Mouse (Mus musculus) stomach, embryonic 15.5 days (tissue): ENCODE results near the gene Zfp248. TPM values are rescaled to one million over a fixed set of nuclear protein-coding genes. Genes with fewer than 3 reads are reported as not detected.

ENCODE experiments used
- ATAC-seq: fragments of 200-750 bp; cut with Nextera tagmentation; 2 replicates; pipeline ENCODE4 v1.8.0; 2017; ENCODE audit warnings: low read depth, moderate number of reproducible peaks, moderate TSS enrichment; ENCODE audit not compliant: insufficient read depth, low FRiP score
- H3K27ac ChIP-seq: fragments of 300-500 bp; sonication (generic); 2 replicates; pipeline ENCODE4 v1.5.1; 2015; ENCODE audit warnings: mild to moderate bottlenecking, inconsistent platforms
- H3K27me3 ChIP-seq: fragments of 300-500 bp; sonication (generic); replicated peaks from 2 replicates; pipeline ENCODE4 v1.6.1; 2015; ENCODE audit warnings: inconsistent platforms
- H3K36me3 ChIP-seq: fragments of 300-500 bp; sonication (generic); 2 replicates; pipeline ENCODE4 v1.6.1; 2015; ENCODE audit warnings: inconsistent platforms
- H3K4me1 ChIP-seq: fragments of 300-500 bp; sonication (generic); 2 replicates; pipeline ENCODE4 v1.6.1; 2015; ENCODE audit warnings: inconsistent platforms
- H3K4me2 ChIP-seq: fragments of 300-500 bp; sonication (generic); 2 replicates; pipeline ENCODE4 v1.6.1; 2015; ENCODE audit warnings: mild to moderate bottlenecking, inconsistent platforms
- H3K4me3 ChIP-seq: fragments of 300-500 bp; sonication (generic); replicated peaks from 2 replicates; pipeline ENCODE4 v1.5.1; 2015; ENCODE audit warnings: inconsistent platforms
- H3K9ac ChIP-seq: fragments of 300-500 bp; sonication (generic); 2 replicates; pipeline ENCODE4 v1.6.1; 2015; ENCODE audit warnings: inconsistent platforms
- H3K9me3 ChIP-seq: fragments of 300-500 bp; sonication (generic); 2 replicates; pipeline ENCODE4 v1.6.1; 2016; ENCODE audit warnings: inconsistent platforms
- WGBS: fragments of 180-500 bp; shearing (Covaris S2); methylation state at CpG from one replicate; pipeline ENCODE4 v1.1.7; 2015; 5-methylcytosine and 5-hydroxymethylcytosine counted together
- polyA plus RNA-seq: library from polyadenylated mRNA; unstranded; fragments of >200 nt; fragmentation: Nextera tagmentation; extraction: Ambion mirVana; gene quantifications from 2 replicates; pipeline ENCODE4 v1.2.1, GENCODE M21; 2015

The Zfp248 gene
- polyA plus RNA-seq, 1 experiment from 2014 or later, result 7.1 TPM

DNA sequence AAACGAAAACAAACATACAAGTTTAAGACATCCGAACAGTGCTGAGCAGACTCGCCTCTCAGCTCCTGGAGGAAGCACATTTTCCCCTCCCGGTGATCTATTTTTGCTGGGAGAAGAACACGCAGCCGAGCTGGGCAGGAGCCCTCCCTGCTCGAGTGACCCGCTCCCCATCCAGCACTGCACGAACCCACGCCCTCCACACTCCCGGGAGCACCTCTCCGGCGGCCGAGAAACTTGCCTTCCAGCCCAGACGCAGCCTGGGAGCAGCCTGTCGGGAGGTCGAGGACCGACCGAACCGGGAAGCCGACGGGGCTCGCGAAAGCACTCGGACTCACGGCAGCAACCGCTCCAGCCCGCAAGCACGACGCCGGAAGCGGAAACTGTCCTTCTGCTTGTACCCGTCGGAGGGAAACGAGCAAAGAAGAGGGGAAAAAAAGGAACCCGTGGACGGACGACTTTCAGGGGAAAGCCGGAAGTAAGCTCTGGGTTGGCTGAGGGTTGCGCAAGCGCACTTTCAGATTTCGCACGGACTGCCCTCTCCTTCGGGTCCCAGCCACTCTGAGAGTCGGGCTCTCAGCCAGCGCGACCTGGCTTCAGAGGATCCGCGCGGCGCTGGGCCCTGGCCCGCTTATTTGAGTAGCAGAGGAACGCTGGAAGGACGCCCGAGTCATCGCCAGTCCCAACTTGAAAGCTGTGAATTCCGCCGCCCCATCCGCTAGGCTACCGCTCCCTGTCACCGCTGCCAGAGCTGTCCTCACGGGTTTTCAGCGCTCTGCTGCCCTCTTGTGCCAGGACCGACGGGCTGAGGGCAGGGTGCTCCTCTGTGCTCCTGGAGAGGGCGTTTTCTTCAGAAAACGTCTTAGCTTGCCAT, 36.0 kb downstream of the Zfp248 start, which contains the start of gene Bms1:
Bms1 (minus strand) TSS at position 425 of the 871 bp plus-strand sequence.
- peak within 1 kb of the TSS; percentile 84 for H3K9ac ChIP-seq

DNA sequence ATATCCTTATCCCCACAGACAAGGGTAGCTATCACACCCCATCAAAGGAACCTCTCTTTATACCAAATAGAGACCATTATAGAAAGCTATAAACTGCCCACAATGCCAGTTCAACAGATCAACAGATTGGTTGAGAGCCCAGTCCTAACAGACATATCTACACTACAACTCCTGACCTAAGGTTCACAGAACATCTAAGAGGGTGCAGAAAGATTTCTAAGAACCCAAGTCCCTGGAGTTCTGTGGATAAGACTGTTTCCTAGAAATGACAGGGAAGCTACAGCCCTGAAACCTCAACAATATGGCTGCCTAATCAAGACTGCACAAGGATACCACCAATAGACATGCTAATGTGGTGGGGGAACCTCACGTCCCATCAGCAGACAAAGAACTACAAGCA, 44.9 kb downstream of the Zfp248 start:
- Histone ChIP-seq H3K9ac (no peak overlapping the region), H3K4me1 (no peaks in the 10 kb centered on the region), H3K27ac (no peak overlapping the region), H3K4me3 (no peak overlapping the region), H3K9me3 (no peaks in the 10 kb centered on the region), H3K4me2 (no peak overlapping the region), H3K27me3 (no peaks in the 10 kb centered on the region), H3K36me3 (peaks cover 37% of the 10 kb centered on the region)
- ATAC-seq, result no peak
- WGBS, result 82% methylated on average over 1 of the region's 1 CpGs

More for the DNA sequence above, 36.0 kb downstream of the Zfp248 start, which contains the start of gene Bms1:
- Histone ChIP-seq H3K27ac (peak within 1 kb of the TSS; percentile 88), H3K27me3 (no peaks in the 10 kb centered on the region), H3K4me2 (peak within 1 kb of the TSS; percentile 59), H3K4me3 (peak within 1 kb of the TSS; percentile 99), H3K4me1 (peaks cover 4% of the 10 kb centered on the region; the same call in 1 of the 2 replicates), H3K36me3 (peaks cover 13% of the 10 kb centered on the region), H3K9me3 (no peaks in the 10 kb centered on the region)
- under 1% methylated on average over 67 of the region's 67 CpGs for WGBS
- peak; percentile 96 for ATAC-seq

DNA sequence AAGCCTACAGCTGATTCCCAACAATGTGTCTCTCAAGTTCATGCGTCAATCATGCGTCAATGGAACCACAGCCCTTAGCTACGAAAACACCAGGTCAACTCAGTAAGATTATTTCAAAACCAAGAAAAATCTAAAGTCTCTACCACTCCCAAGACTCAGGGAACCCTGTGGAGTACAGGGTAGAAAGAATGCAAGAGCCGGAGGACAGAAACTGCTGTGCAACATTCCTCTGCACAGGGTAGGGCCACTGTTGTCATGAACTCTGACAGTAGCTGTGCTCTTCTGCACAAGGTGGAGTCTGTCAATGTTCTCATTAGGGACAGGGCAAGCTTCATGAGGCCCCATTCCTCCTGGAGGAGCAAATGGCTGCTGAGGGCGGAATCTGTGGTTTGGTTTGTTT, 46.8 kb downstream of the Zfp248 start:
- Histone ChIP-seq H3K4me1 (no peaks in the 10 kb centered on the region), H3K36me3 (peaks cover 49% of the 10 kb centered on the region), H3K9me3 (no peaks in the 10 kb centered on the region), H3K9ac (no peak overlapping the region), H3K4me3 (no peak overlapping the region), H3K27me3 (no peaks in the 10 kb centered on the region), H3K27ac (no peak overlapping the region), H3K4me2 (no peak overlapping the region)
- WGBS, result 89% methylated on average over 5 of the region's 5 CpGs
- ATAC-seq, result no peak

DNA sequence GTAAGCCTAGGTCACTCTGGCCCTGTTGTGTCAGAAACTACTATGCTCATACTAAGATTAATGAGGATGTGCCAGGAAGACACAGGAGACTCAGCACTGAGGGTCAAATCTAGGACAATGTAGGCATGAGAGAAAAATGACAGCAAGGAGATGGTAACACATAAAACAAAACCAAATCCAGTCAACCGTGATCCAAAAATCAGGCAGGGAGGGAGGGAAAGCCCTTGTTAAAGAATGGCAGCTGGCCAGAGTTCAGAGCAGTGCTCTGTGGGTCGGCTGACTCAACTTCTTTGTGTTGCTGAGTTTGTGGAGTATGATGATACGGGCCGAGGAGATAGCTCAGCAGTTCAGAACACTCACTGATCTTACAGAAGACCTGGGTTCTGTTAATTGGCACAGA, 48.9 kb downstream of the Zfp248 start:
- Histone ChIP-seq H3K27me3 (no peaks in the 10 kb centered on the region), H3K4me1 (no peaks in the 10 kb centered on the region), H3K36me3 (peaks cover 35% of the 10 kb centered on the region), H3K9ac (no peak overlapping the region), H3K9me3 (no peaks in the 10 kb centered on the region), H3K4me2 (no peak overlapping the region), H3K4me3 (no peak overlapping the region), H3K27ac (no peak overlapping the region)
- no peak for ATAC-seq
- WGBS, result 78% methylated on average over 4 of the region's 4 CpGs

GRCm38 (mm10) chr6:118390746-118391145, 64.6 kb downstream of the Zfp248 start:
- no peak for ATAC-seq
- no peaks in the 10 kb centered on the region for H3K27me3 ChIP-seq
- H3K36me3 ChIP-seq, result peaks cover 48% of the 10 kb centered on the region
- no peaks in the 10 kb centered on the region for H3K9me3 ChIP-seq
- H3K4me1 ChIP-seq, result no peaks in the 10 kb centered on the region
- H3K9ac ChIP-seq, result no peak overlapping the region
- H3K27ac ChIP-seq, result no peak overlapping the region
- no peak overlapping the region for H3K4me3 ChIP-seq
- H3K4me2 ChIP-seq, result no peak overlapping the region

- ATAC-seq, result no peak
- Histone ChIP-seq H3K4me1 (no peaks in the 10 kb centered on the region), H3K27me3 (no peaks in the 10 kb centered on the region), H3K4me3 (no peak overlapping the region), H3K27ac (no peak overlapping the region), H3K9ac (no peak overlapping the region), H3K4me2 (no peak overlapping the region), H3K9me3 (no peaks in the 10 kb centered on the region), H3K36me3 (peaks cover 36% of the 10 kb centered on the region)
- 86% methylated on average over 3 of the region's 3 CpGs for WGBS
These were observed 69.4 kb downstream of the Zfp248 start for GRCm38 (mm10) chr6:118385962-118386361.

- Histone ChIP-seq H3K27me3 (0 out of 2 replicates have a peak, but pooled peaks cover 2% of the 10 kb centered on the region), H3K9me3 (no peaks in the 10 kb centered on the region), H3K4me3 (no peak overlapping the region), H3K27ac (no peak overlapping the region), H3K9ac (no peak overlapping the region), H3K4me2 (no peak overlapping the region), H3K4me1 (no peaks in the 10 kb centered on the region), H3K36me3 (peaks cover 16% of the 10 kb centered on the region)
- ATAC-seq, result no peak
- WGBS, result 85% methylated on average over 4 of the region's 4 CpGs
These were observed 74.1 kb downstream of the Zfp248 start for GRCm38 (mm10) chr6:118381234-118381633.

GRCm38 (mm10) chr6:118380630-118381029, 74.7 kb downstream of the Zfp248 start:
- Histone ChIP-seq H3K27ac (no peak overlapping the region), H3K36me3 (peaks cover 16% of the 10 kb centered on the region), H3K27me3 (0 out of 2 replicates have a peak, but pooled peaks cover 4% of the 10 kb centered on the region), H3K4me3 (no peak overlapping the region), H3K9ac (no peak overlapping the region), H3K4me2 (no peak overlapping the region), H3K4me1 (no peaks in the 10 kb centered on the region), H3K9me3 (no peaks in the 10 kb centered on the region)
- ATAC-seq, result no peak
- WGBS, result 49% methylated on average over 3 of the region's 3 CpGs

DNA sequence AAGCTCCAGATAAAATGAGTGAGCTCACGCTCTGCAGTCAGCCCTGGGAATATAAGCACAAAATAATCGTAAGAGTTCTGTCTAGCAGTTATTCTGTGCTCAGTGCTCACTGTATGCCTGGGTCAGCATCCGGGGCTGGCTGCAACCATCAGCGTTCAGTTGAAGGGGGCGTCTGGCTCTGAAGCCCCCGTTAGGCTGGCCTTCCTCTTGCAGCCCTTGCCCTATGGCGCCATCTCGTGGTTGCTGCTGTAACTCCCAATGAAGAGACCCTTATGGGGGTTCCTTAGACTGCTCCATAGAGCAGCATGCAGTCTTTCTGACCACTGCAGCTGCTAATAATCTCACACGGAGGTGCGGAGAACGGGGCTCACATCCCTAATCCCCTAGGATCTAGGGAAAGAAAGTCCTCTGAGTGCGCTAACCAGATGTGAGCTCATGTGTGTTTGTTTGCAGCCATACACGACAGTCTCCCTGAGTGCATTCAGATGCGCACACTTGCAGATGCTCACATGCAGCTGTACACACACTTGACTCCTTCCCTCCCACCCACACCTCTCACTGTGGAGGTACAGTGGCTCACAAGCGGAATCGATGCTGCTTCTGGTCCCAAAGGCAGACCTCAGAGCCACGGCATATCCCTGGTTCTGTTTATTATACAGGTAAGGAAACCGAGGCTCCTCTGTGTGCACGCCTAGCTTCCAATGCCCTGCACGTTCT, 75.7 kb downstream of the Zfp248 start:
- Histone ChIP-seq H3K4me3 (no peak overlapping the region), H3K4me1 (no peaks in the 10 kb centered on the region), H3K27me3 (0 out of 2 replicates have a peak, but pooled peaks cover 6% of the 10 kb centered on the region), H3K4me2 (no peak overlapping the region), H3K9ac (no peak overlapping the region), H3K27ac (no peak overlapping the region), H3K36me3 (peaks cover 16% of the 10 kb centered on the region), H3K9me3 (no peaks in the 10 kb centered on the region)
- 31% methylated on average over 20 of the region's 20 CpGs for WGBS
- no peak for ATAC-seq

DNA sequence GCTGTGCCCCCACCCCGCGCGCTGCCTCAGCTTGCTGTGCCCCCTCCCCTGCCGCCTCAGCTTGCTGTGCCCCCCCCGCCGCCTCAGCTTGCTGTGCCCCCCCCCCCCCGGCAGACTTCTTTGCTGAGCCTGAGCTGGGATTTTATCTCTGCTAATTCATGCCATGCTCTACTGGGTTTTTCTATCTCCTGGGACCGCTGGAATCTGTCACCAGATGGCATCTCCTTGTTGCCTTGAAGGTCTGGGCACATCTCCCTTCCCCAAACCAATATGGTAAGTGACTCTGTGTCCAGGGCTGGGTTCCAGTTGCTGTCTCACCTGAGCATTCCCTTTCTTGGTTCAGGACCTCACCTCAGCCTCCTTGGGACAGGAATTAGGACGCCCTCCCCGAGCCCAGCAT, 77.7 kb downstream of the Zfp248 start:
- H3K4me1 ChIP-seq, result no peaks in the 10 kb centered on the region
- no peak overlapping the region for H3K4me3 ChIP-seq
- H3K36me3 ChIP-seq, result 0 out of 2 replicates have a peak, but pooled peaks cover under 1% of the 10 kb centered on the region
- no peaks in the 10 kb centered on the region for H3K9me3 ChIP-seq
- 56% methylated on average over 8 of the region's 10 CpGs for WGBS
- H3K9ac ChIP-seq, result no peak overlapping the region
- H3K27me3 ChIP-seq, result 0 out of 2 replicates have a peak, but pooled peaks cover 13% of the 10 kb centered on the region
- H3K27ac ChIP-seq, result no peak overlapping the region
- ATAC-seq, result no peak
- H3K4me2 ChIP-seq, result no peak overlapping the region
